Mouse (Mus musculus) forebrain, embryonic 13.5 days (tissue): ENCODE measurements around the gene Efna1. TPM values are rescaled to one million over a fixed set of nuclear protein-coding genes. Genes with fewer than 3 reads are reported as not detected.

Experiments used
- ATAC-seq: fragments of 200-750 bp; cut with Nextera tagmentation; 2 replicates; pipeline ENCODE4 v1.8.0; 2017
- H3K27ac ChIP-seq: fragments of 300-500 bp; sonication (generic); 2 replicates; pipeline ENCODE4 v1.5.1; 2015; ENCODE audit warnings: inconsistent platforms, mild to moderate bottlenecking, moderate library complexity
- H3K27me3 ChIP-seq: fragments of 300-500 bp; sonication (generic); 2 replicates; pipeline ENCODE4 v1.6.1; 2015; ENCODE audit warnings: mild to moderate bottlenecking, inconsistent platforms
- H3K36me3 ChIP-seq: fragments of 300-500 bp; sonication (generic); 2 replicates; pipeline ENCODE4 v1.6.1; 2015; ENCODE audit warnings: mild to moderate bottlenecking, inconsistent platforms; ENCODE audit not compliant: poor library complexity, severe bottlenecking
- H3K4me1 ChIP-seq: fragments of 300-500 bp; sonication (generic); 2 replicates; pipeline ENCODE4 v1.6.1; 2015; ENCODE audit warnings: inconsistent platforms
- H3K4me2 ChIP-seq: fragments of 300-500 bp; sonication (generic); 2 replicates; pipeline ENCODE4 v1.6.1; 2015; ENCODE audit warnings: inconsistent platforms, mild to moderate bottlenecking, moderate library complexity
- H3K4me3 ChIP-seq: fragments of 300-500 bp; sonication (generic); 2 replicates; pipeline ENCODE4 v1.5.1; 2015; ENCODE audit warnings: mild to moderate bottlenecking, inconsistent platforms
- H3K9ac ChIP-seq: fragments of 300-500 bp; sonication (generic); 2 replicates; pipeline ENCODE4 v1.6.1; 2015; ENCODE audit warnings: mild to moderate bottlenecking, inconsistent platforms
- H3K9me3 ChIP-seq: fragments of 300-500 bp; sonication (generic); replicated peaks from 2 replicates; pipeline ENCODE4 v1.6.1; 2016; ENCODE audit warnings: inconsistent platforms
- WGBS: fragments of 180-500 bp; shearing (Covaris S2); methylation state at CpG from one replicate; pipeline ENCODE4 v1.1.7; 2015; 5-methylcytosine and 5-hydroxymethylcytosine counted together
- polyA plus RNA-seq: library from polyadenylated mRNA; unstranded; fragments of >200 nt; fragmentation: Nextera tagmentation; extraction: Ambion mirVana; gene quantifications from 2 replicates; pipeline ENCODE4 v1.2.1, GENCODE M21; 2015

Gene Efna1
- polyA plus RNA-seq, 1 experiment from 2014 or later = 9.5 TPM

DNA sequence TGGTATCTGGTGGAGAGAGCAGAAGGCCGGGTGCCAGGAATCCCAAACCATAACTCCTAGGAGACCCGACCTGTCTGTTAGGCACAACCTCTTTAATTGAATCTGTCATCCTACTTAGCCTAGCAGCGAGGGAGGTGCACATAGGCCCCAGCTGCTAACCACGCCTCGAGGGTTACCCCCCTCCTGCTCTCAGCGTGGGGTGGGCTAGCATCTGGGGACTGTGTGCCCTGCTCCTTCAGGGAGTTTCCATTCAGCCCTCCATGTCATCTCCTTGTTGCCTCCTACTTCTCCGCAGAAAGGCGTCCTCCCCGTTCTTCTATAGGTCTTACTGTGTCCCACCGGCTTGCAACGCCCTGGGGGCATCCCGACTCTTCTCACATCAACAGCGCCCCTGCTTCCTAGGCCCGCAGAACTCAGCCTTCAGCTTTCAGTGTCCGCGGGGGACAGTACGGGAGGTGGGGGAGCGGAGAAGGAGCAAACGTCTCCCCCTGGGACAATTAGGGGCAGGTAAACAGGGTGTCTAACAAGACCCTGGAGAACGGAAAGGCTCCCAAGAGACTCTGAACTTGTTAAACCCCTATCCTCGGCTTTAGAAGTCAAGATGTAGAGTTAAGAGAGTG is 38.1 kb upstream of the Efna1 start:
- no peaks in the 10 kb centered on the region for H3K9me3 ChIP-seq
- H3K27ac ChIP-seq = no peak overlapping the region
- peak overlapping the region; percentile 91 for H3K4me2 ChIP-seq
- peak overlapping the region; percentile 66 for H3K4me3 ChIP-seq
- no peaks in the 10 kb centered on the region for H3K36me3 ChIP-seq
- H3K9ac ChIP-seq = peak overlapping the region; percentile 79; the same call in 1 of the 2 replicates
- WGBS = 11% methylated on average over 21 of the region's 21 CpGs
- no peak for ATAC-seq
- H3K4me1 ChIP-seq = peaks cover 78% of the 10 kb centered on the region
- peaks cover 64% of the 10 kb centered on the region for H3K27me3 ChIP-seq

- no peaks in the 10 kb centered on the region for H3K9me3 ChIP-seq
- H3K27me3 ChIP-seq = peaks cover 62% of the 10 kb centered on the region
- H3K4me3 ChIP-seq = no peak overlapping the region
- H3K4me2 ChIP-seq = peak overlapping the region; percentile 91; the same call in 1 of the 2 replicates
- no peak for ATAC-seq
- no peaks in the 10 kb centered on the region for H3K36me3 ChIP-seq
- peaks cover 78% of the 10 kb centered on the region for H3K4me1 ChIP-seq
- no peak overlapping the region for H3K27ac ChIP-seq
- WGBS = 76% methylated on average over 8 of the region's 8 CpGs
- no peak overlapping the region for H3K9ac ChIP-seq
Observed at GRCm38 (mm10) chr3:89318316-89318715, 37.4 kb upstream of the Efna1 start.

GRCm38 (mm10) chr3:89317246-89317645 is 36.3 kb upstream of the Efna1 start:
- no peak overlapping the region for H3K4me3 ChIP-seq
- H3K27me3 ChIP-seq = peaks cover 59% of the 10 kb centered on the region
- H3K9me3 ChIP-seq = no peaks in the 10 kb centered on the region
- no peak overlapping the region for H3K27ac ChIP-seq
- ATAC-seq = no peak
- peak overlapping the region; percentile 56 for H3K4me2 ChIP-seq
- H3K4me1 ChIP-seq = peaks cover 69% of the 10 kb centered on the region
- peak overlapping the region; percentile 27; the same call in 1 of the 2 replicates for H3K9ac ChIP-seq
- H3K36me3 ChIP-seq = no peaks in the 10 kb centered on the region
- 61% methylated on average over 4 of the region's 6 CpGs for WGBS

GRCm38 (mm10) chr3:89316833-89317232 is 35.9 kb upstream of the Efna1 start:
- Histone ChIP-seq H3K27me3 (peaks cover 56% of the 10 kb centered on the region), H3K27ac (no peak overlapping the region), H3K9ac (peak overlapping the region; percentile 27; the same call in 1 of the 2 replicates), H3K4me2 (peak overlapping the region; percentile 56), H3K4me1 (peaks cover 65% of the 10 kb centered on the region), H3K36me3 (no peaks in the 10 kb centered on the region), H3K9me3 (no peaks in the 10 kb centered on the region), H3K4me3 (peak overlapping the region; percentile 22; the same call in 1 of the 2 replicates)
- peak; percentile 16 for ATAC-seq
- 1% methylated on average over 4 of the region's 4 CpGs for WGBS

DNA sequence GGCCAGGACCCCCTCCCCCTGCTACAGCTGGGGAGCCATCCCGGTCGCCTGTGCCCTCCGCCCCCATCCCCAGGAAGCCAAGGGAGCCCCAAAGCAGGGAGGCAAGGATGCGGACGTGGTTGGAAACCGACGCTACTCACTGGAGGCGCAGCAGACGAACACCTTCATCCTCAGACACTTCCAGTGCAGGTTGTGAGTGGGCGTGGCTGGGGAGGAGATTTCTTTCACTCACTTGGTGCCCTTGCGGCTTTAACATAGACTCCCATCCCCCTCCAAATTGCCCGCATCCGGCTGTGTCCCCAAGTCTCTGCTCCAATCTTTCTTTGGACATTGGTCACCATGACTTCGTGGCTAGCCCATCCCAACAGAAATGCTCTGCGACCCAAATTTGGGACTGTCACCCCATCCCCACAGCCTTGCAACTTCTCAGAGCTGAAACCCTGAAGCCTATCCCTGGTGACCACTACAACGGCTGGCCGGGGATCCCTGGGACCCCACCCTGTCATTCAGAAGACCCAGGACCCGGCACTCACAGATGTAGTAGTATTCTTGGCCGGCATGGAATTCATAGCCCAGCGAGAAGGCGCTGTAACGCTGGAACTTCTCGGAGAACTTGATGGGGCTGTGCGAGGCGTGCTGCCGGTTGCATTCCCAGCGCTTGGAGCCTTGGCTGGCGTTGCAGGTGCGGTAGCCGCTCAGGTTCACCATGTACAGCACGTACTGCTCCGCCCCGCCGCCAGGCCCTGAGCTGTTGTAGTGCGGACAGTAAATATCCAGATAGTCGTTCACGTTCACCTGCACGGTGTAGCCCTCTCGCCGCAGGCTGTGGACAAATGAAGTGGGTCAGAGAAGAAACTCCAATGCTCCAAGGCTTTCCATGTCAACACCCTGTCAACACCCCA is 35.2 kb upstream of the Efna1 start:
- H3K4me2 ChIP-seq = peak overlapping the region; percentile 56
- H3K4me1 ChIP-seq = peaks cover 58% of the 10 kb centered on the region
- peak overlapping the region; percentile 53; the same call in 1 of the 2 replicates for H3K9ac ChIP-seq
- H3K36me3 ChIP-seq = no peaks in the 10 kb centered on the region
- ATAC-seq = peak; percentile 16; the same call in 1 of the 2 replicates
- 6% methylated on average over 40 of the region's 40 CpGs for WGBS
- H3K9me3 ChIP-seq = no peaks in the 10 kb centered on the region
- H3K4me3 ChIP-seq = peak overlapping the region; percentile 22
- H3K27me3 ChIP-seq = peaks cover 50% of the 10 kb centered on the region
- no peak overlapping the region for H3K27ac ChIP-seq

GRCm38 (mm10) chr3:89315195-89315929 is 34.4 kb upstream of the Efna1 start:
- peak overlapping the region; percentile 56 for H3K4me2 ChIP-seq
- 4% methylated on average over 23 of the region's 26 CpGs for WGBS
- peaks cover 42% of the 10 kb centered on the region for H3K27me3 ChIP-seq
- peak; percentile 11; the same call in 1 of the 2 replicates for ATAC-seq
- H3K4me3 ChIP-seq = peak overlapping the region; percentile 22
- peak overlapping the region; percentile 55; the same call in 1 of the 2 replicates for H3K9ac ChIP-seq
- H3K27ac ChIP-seq = no peak overlapping the region
- H3K4me1 ChIP-seq = peaks cover 50% of the 10 kb centered on the region
- no peaks in the 10 kb centered on the region for H3K9me3 ChIP-seq
- no peaks in the 10 kb centered on the region for H3K36me3 ChIP-seq

DNA sequence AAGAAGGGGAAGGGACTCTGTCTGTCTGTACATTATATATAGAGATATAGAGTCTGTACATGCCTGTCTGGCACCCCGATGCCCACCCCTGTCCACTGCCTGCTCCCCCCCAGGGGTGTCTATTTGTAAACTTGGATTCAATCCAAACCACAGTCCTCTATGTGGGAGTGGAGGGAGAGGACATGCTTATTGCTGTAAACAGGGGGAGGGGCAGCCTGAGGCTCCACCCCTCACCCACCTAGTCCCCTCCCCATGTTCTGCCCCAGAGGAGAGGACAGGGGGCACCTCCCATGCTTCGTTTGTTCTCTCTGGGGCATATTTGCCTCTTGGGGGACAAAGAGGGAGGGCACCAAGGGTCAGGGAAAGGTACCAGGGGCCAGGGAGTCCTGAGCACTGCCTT is 33.8 kb upstream of the Efna1 start:
- Histone ChIP-seq H3K4me2 (peak overlapping the region; percentile 56), H3K27ac (no peak overlapping the region), H3K9ac (no peak overlapping the region), H3K9me3 (no peaks in the 10 kb centered on the region), H3K36me3 (no peaks in the 10 kb centered on the region), H3K27me3 (peaks cover 36% of the 10 kb centered on the region), H3K4me3 (peak overlapping the region; percentile 22; the same call in 1 of the 2 replicates), H3K4me1 (peaks cover 44% of the 10 kb centered on the region)
- no peak for ATAC-seq
- 40% methylated on average over 2 of the region's 2 CpGs for WGBS

GRCm38 (mm10) chr3:89314340-89314739 is 33.4 kb upstream of the Efna1 start:
- Histone ChIP-seq H3K4me1 (peaks cover 40% of the 10 kb centered on the region), H3K9ac (no peak overlapping the region), H3K27ac (no peak overlapping the region), H3K27me3 (peaks cover 32% of the 10 kb centered on the region), H3K4me2 (no peak overlapping the region), H3K4me3 (no peak overlapping the region), H3K36me3 (no peaks in the 10 kb centered on the region), H3K9me3 (no peaks in the 10 kb centered on the region)
- no peak for ATAC-seq
- 66% methylated on average over 5 of the region's 5 CpGs for WGBS

DNA sequence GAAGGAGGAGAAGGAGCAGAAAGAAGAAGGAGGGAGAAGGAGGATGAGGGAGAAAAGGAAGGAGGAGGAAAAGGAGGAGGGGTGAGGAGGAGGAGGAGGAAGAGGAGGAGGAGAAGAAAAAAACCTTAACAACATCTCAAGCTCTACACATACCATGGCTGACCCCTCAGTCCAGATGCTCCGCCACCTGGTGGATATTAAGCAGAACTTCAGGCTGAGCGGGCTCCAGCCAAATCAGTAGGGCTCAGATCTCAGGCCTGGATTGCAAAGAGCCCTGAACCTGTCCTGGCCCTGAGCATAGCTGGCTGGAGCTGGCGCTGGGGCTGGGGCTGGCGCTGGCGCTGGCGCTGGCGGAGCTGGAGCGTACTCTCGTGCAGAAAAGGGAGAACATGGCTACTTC is 27.1 kb upstream of the Efna1 start:
- WGBS = 3% methylated on average over 9 of the region's 9 CpGs
- ATAC-seq = peak; percentile 83; the same call in 1 of the 2 replicates

DNA sequence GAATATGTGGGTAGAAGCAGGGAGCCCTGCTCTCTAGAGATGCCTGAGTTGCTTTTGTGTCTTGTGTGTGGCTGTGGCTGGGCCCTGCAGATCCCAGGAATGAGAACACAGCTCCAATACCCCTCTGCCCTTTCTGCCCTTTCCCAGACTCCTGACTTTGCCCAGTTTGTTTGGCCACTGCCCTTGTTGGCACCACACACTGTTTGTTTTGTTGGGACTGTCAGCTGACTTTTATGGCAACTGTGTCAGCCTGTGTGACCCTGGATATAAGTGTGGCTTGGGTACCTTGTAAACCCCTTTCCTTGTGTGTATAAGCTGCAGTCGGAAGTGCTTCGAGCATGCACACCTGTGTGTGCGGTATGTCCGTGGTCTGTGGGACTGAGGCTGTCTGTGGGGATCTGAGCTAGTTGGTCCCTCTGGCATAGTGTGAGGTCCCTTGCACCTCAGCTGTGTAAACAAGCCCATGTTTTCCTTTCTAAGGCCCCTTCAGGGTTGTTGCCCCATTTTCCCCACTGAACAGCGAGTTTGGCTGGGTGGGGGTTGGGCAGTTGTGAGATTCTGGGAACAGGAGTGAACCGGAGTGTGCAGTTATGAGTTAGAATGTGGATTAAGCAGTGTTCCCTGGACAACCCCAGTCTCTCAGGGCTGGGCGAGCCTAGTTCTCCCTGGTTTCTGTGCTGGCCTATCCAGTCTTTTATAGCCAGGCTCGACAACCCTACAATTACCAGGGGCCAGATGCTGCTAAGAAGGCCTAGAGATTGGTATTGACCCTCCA is 24.8 kb upstream of the Efna1 start:
- H3K4me2 ChIP-seq = no peak overlapping the region
- 78% methylated on average over 8 of the region's 8 CpGs for WGBS
- H3K36me3 ChIP-seq = no peaks in the 10 kb centered on the region
- H3K4me1 ChIP-seq = no peaks in the 10 kb centered on the region
- H3K27me3 ChIP-seq = no peaks in the 10 kb centered on the region
- no peak for ATAC-seq
- H3K9ac ChIP-seq = no peak overlapping the region
- no peak overlapping the region for H3K27ac ChIP-seq
- no peak overlapping the region for H3K4me3 ChIP-seq
- no peaks in the 10 kb centered on the region for H3K9me3 ChIP-seq

More for the DNA sequence above, 27.1 kb upstream of the Efna1 start:
- Histone ChIP-seq H3K4me2 (no peak overlapping the region), H3K9ac (no peak overlapping the region), H3K27ac (no peak overlapping the region), H3K36me3 (no peaks in the 10 kb centered on the region), H3K9me3 (no peaks in the 10 kb centered on the region), H3K27me3 (no peaks in the 10 kb centered on the region; the same call in 1 of the 2 replicates), H3K4me1 (no peaks in the 10 kb centered on the region), H3K4me3 (no peak overlapping the region)

DNA sequence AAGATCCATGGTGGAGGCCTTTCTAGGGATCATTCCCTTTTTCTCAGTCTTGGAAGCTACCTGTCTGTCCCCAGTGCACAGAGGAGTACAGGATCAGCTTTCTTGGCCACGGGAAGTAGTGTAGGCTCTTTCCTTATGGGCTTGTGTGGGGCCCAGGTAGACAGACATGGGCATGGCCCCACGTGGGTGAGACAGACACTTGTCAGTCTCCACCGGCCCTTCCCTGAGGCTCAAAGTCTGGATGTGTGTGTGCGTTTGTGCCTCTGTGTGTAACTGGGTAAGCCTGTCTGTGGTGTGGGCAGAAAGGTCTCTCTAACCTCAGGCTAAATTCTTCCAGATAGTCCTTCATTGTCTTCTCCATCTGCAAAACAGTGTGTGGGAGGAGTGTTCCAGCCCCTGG is 24.2 kb upstream of the Efna1 start:
- no peak overlapping the region for H3K27ac ChIP-seq
- H3K36me3 ChIP-seq = no peaks in the 10 kb centered on the region
- no peak for ATAC-seq
- 0 out of 2 replicates have a peak, but pooled peaks cover under 1% of the 10 kb centered on the region for H3K4me1 ChIP-seq
- no peak overlapping the region for H3K4me3 ChIP-seq
- 68% methylated on average over 4 of the region's 4 CpGs for WGBS
- no peak overlapping the region for H3K4me2 ChIP-seq
- H3K9me3 ChIP-seq = no peaks in the 10 kb centered on the region
- H3K27me3 ChIP-seq = peaks cover 4% of the 10 kb centered on the region; the same call in 1 of the 2 replicates
- no peak overlapping the region for H3K9ac ChIP-seq
